In genomic region chr7:100933520-100933919, GRCm38 (mm10) we compare ENCODE assay signal across 30 mouse cellular contexts. TPM values are rescaled to one million over a fixed set of nuclear protein-coding genes. Genes with fewer than 3 reads are reported as not detected.
DNase-seq lines count a peak whose midpoint lies in the region; TF ChIP-seq lines count a peak whose summit lies in the region.
"Had no signal": no experiment of that assay in that cellular context is flagged by ENCODE, and none has a peak within 500 bp of the region (broad histone marks: within the 10 kb centered on the region; RNA-seq: fewer than 3 reads in every experiment).

No protein-coding gene starts in this region.

- no peak for TF ChIP-seq CTCF in E14TG2a.4 (conservative IDR thresholded peaks at IDR 0.05; ENCODE audit: low read length)

- peaks cover 53% of the 10 kb centered on the region for H3K27me3 ChIP-seq in E14TG2a.4 (ENCODE audit: insufficient read depth, low read length)
- H3K27me3 ChIP-seq: embryonic facial prominence, embryonic 12.5 days had no signal

- peaks cover 44% of the 10 kb centered on the region for H3K4me1 ChIP-seq in E14TG2a.4 (replicated peaks; ENCODE audit: low read depth, low read length)

- peak overlapping the region; percentile 88; the same call in 1 of the 2 replicates for H3K4me3 ChIP-seq in E14TG2a.4 (replicated peaks; ENCODE audit: low read length)

- H3K9me3 ChIP-seq in E14TG2a.4 (ENCODE audit: low read length) = no peaks in the 10 kb centered on the region
- H3K9me3 ChIP-seq: embryonic facial prominence, embryonic 12.5 days; forebrain, embryonic 10.5 days; forebrain, embryonic 15.5 days; heart, embryonic 13.5 days; hindbrain, embryonic 10.5 days; hindbrain, embryonic 15.5 days; midbrain, embryonic 10.5 days; midbrain, embryonic 15.5 days had no signal

- peak; percentile 23 for DNase-seq in adrenal gland, adult 2 months
- no peak for DNase-seq in adrenal gland, postnatal 4 days (ENCODE audit: low spot score in 2 of 2)
- peak; percentile 65 for DNase-seq in kidney, adult 11 months
- no peak for DNase-seq in kidney, postnatal 10 days
- peak; percentile 57 to 64 for DNase-seq in kidney, postnatal 36 days
- DNase-seq in kidney, adult 18-20 months = no peak
- no peak for DNase-seq in ovary, postnatal 36 days (ENCODE audit: low spot score)
- DNase-seq: adrenal gland, postnatal 10 days; cerebellum, adult 11 months; cerebellum, adult 9-10 months; cerebellum, postnatal 36 days; heart, adult 2 months; heart, postnatal 14 days; layer of hippocampus, adult 9-11 months; liver; right cerebral cortex, adult 18-20 months; spleen, adult 18-20 months; thymus, postnatal 4 days had no signal

- H3K36me3 ChIP-seq in E14TG2a.4 (ENCODE audit: insufficient read depth, low read length) = peaks cover 19% of the 10 kb centered on the region
- H3K36me3 ChIP-seq: forebrain, embryonic 15.5 days; G1E; hindbrain, embryonic 15.5 days; midbrain, embryonic 15.5 days had no signal

RNA-seq across cellular contexts. Expression of gene Arhgef17, which starts 1.6 kb away (rescaled TPM):
- total RNA-seq in adrenal gland, adult 2 months (2021) = 10 to 100 TPM; 76.4 to 81.7 TPM
- 99.6 and 118 TPM in 2 replicates for polyA plus RNA-seq in adrenal gland, adult 2 months (2012; rRNA removed)
- total RNA-seq in adrenal gland, postnatal 4 days (2021) = 10 to 100 TPM; 73.3 to 79.3 TPM
- total RNA-seq: neutrophil, adult 5-6 weeks had no signal
- polyA plus RNA-seq: inflammation-experienced regulatory T-cells, adult 6 months had no signal

RNA-seq across cellular contexts. Expression of gene P2ry6, which starts 40.9 kb away (rescaled TPM):
- 10 to 100 TPM in 1 of 2 experiments, 1 to 10 TPM in 1; 5.3 to 12.6 TPM for total RNA-seq in adrenal gland, adult 2 months (2021)
- 32.3 and 34.3 TPM in 2 replicates for polyA plus RNA-seq in adrenal gland, adult 2 months (2012; rRNA removed)
- total RNA-seq in adrenal gland, postnatal 4 days (2021) = 1 to 10 TPM; 6.5 to 7.1 TPM

Comparison
In these comparisons a context has a peak if more than half of its experiments do, and no peak if none do; other contexts are left out.
1. DNase-seq: peak in adrenal gland, adult 2 months (single experiment), kidney, adult 11 months (single experiment) and kidney, postnatal 36 days (2 of 2); none in adrenal gland, postnatal 4 days (0 of 2), kidney, postnatal 10 days (single experiment), kidney, adult 18-20 months (single experiment) and ovary, postnatal 36 days (single experiment).